Mouse (Mus musculus) cerebellum, postnatal 25 days (tissue): ENCODE data around the gene Nxph1.

Experiments used
- DNase-seq, 2 experiments: peaks; one replicate each; pipeline ENCODE4 v3.0.0; 2021; ENCODE audit warnings: mixed read lengths in 2 of 2

Nxph1 gene

GRCm38 (mm10) chr6:8970576-8970975 lies 22.3 kb downstream of the Nxph1 start:
- no peak for DNase-seq

- no peak for DNase-seq
These were observed 31.1 kb downstream of the Nxph1 start for GRCm38 (mm10) chr6:8979237-8979871.

DNA sequence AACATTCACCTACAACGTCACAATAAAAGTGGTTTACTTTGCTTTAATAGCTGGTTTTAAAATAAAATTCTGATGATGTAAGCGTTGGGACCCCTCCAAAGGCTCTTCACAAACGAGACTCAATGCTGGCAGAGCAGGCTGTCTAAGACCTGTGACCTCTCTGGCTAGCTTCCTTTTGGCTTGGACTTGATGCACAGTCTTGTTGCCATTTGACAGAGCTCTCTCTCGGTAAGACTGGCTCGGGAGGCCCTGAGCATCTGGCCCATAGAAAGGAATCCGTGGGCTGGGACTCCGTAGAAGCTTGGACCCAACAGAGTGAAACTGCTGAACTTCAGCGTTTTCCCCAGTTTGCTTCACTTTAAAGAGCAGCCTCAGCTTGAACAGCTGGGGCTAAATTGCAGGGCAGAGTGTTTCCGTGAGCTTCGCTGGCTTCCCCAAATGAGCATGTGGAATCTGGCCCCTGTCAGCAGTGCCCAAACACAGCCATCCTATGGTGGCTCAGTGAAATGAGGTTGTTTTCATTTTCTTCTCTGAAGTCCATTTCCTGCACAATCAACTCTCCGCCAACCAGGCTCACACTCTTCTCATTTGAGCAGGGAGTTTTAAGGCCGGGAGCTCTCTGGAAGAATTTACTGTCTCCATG lies 48.2 kb downstream of the Nxph1 start:
- DNase-seq: peak; percentile 4 to 9

GRCm38 (mm10) chr6:8997326-8997725 lies 49.1 kb downstream of the Nxph1 start:
- DNase-seq: no peak

DNA sequence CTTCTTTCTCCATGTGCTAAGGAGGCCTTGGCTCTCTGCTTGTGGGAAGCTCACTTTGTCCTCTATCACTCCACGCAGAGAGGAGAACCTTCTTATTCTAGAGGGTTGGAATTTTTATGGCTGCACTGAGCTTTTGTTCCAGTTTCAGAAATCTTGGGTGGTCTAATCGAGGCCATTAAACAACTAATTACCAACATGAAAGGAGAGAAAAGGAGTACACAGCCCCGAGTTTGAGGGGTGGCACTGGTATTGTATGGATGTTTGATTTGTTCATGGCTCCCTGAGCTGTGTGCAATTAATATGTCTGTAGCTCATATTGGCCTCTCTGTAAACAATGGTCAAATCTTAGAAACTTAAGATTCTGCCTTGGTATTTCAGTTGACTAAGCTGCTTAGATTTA lies 54.5 kb downstream of the Nxph1 start:
- no peak for DNase-seq

- DNase-seq: peak; percentile 14 to 43
These were observed 78.4 kb downstream of the Nxph1 start for GRCm38 (mm10) chr6:9026631-9027030.

DNA sequence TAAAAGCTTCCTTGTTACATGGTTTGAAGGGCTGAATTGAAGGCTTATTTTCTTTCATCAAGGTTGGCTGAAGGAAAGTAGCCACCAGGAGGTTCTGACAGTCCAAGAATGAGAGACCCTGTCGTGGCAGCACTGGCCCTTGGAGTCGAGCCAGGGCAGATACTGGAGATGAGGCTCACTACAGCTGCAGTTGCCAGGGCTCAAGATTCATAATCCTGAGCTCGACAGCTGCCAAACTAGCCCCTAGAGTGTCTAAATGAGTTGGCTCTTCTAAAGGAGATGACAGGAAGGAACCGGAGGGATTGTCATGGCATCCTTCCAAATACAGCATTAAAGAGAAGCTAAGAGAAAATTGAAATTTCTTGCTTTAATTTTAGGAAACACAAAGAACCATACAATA lies 78.9 kb downstream of the Nxph1 start:
- DNase-seq: peak; percentile 16 to 29

DNA sequence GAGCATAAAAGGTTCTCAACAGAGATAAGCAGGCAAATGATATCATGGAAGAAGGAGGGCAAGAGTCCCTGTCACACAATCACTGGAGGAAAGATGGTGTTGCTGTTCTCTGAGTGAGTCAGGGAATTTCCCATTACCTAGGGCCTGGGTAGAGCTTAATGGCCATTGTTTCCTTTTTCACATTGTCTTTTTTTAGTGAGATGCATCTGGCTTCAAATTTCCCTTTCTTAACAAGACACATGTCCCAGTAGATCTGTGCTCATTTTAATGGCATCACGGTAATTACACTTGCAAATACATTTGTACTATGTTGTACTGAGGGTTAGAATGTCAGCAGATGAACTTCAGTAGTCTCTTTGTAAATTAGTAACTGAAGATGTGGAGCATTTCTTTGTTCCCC lies 80.3 kb downstream of the Nxph1 start:
- DNase-seq: no peak

DNA sequence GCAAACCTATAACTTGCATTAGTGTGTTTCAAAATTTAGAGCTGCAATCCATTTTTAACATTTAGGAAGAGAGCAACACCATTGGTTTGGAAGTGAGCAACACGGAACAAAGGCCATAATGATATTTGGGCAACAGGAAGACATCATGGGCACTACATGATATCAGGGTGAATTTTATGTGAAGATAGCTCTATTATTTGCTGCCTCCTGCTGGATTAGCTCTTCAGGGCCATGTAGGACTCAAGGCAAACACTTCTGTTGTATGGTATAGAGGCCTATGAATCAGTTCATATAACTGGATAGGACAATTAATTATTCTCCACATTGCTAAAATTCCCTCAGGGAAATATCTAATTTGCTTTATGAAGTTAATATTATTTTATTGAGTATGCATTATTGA lies 91.1 kb downstream of the Nxph1 start:
- no peak for DNase-seq

DNA sequence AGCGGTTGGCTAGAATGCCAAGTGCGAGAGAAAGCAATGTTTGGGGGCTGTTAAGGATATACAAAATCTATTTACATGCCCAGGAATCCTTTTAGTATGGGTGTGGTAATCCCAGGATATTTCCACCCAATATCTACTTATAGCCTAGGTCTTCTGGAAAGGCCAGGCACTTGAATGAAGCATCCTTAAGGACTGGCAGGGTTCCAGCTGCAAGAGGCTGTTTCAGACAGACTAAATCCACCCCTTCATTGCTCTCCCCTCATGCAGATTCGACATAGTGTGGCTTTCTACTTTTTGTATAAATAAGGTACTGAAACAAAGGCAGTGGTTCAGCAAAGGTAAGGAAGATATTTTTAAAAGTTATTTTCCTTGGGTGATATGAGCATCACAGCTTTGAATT lies 92.8 kb downstream of the Nxph1 start:
- peak in 1 of 2 experiments; percentile 5 for DNase-seq

- peak in 1 of 2 experiments; percentile 9 for DNase-seq
These were observed 94.2 kb downstream of the Nxph1 start for GRCm38 (mm10) chr6:9042391-9042790.

GRCm38 (mm10) chr6:9046815-9047214 lies 98.6 kb downstream of the Nxph1 start:
- peak; percentile 37 to 53 for DNase-seq

GRCm38 (mm10) chr6:9061261-9062105 lies 113.3 kb downstream of the Nxph1 start:
- DNase-seq: no peak

- DNase-seq: no peak
These were observed 118.2 kb downstream of the Nxph1 start for GRCm38 (mm10) chr6:9066435-9066834.

DNA sequence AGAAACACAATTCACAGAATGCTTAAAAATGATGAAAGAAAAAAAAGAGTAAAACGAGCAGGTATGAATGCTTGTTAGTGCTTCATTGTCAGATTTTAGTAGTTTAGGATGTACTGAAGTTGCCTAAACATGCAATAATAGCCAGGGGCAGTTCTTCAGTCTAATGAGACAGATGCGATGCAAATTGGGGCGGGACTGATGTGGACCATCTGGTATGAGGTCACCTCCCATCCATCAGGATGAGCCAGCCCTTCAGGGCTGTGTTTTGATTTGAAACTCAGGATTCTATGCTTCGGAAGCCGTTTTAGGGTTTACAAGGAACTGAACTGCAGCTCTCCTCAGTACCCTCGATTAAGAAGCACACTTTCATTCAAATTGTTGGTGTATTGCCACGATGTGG lies 121.7 kb downstream of the Nxph1 start:
- no peak for DNase-seq

DNA sequence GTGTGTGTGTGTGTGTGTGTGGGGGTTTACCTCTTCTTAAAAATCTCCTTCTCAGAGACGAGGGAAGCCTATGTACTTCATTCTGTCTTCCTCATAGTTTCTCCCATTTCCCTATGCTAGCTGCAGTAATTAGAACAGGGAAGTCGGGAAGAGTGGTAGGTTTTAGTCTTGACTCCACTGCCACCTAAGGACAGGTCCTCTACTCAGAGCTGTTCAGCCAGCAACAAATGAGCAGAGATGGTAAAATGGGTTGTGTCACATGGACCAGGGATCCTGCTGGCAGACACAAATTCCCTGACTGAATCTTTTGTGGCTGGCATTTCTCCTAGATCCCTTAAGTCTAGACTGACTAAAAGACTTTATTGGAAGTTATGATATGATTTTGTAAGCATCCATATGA lies 128.2 kb downstream of the Nxph1 start:
- no peak for DNase-seq

DNA sequence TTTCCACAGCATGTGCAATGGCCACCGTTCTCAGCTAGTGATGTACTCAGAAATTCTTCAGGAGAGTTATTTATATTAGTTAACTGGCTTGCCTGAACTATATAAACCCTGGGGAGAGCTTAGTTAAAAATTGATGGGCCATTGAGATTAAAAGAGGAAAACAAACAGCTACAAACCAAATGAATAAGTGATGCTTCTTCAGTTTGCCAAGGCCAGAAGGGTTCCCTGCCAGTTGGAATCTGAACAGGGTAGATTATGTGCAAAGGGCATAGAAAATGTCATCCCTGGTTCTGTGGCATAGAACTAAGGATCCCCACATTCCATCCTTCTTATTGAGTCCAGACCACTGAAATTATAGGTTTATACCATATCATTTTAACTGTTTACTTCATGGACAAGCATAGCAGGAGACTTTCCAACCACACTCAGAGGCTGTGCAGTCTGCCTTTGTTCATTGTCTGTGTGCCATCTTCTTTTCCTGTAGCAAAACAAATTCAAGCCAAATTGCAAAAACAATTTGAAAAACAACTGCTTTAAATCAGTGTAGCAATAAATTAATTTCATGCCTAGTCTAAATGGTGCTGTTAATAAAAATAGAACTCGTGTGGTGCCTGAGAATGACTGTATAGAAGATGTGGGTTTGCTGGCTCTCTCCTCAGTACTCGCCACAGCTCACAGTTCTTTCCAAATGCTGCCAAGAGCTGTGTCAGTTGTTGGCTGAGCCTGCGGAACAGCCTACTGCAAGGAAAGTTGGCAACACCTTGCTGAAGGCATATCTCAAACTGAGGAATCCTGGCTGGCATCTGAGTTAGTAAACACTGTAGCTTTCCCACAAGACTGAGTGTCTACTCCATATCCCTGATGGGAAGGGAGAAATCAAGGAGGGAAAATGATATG lies 129.8 kb downstream of the Nxph1 start:
- peak; percentile 76 to 82 for DNase-seq

- peak; percentile 22 to 54 for DNase-seq
These were observed 135.6 kb downstream of the Nxph1 start for GRCm38 (mm10) chr6:9083851-9084250.

DNA sequence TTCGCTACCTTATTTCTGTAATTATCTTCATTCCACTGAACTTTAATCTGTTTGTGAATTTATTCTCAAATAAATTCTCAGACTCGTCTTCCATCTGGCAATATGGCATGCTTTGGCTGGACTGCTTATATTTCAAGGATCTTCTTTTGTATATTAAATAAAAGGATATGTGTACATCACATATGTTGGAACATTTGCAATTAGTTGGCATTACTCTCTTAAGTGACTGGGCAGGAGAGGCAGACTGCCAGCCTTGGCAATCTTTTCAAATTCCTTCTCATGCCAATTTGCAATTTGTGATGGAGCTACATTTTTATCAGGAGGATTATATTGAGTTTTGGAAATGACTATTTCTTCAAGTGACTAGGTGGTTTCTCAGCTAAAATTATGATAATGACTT lies 149.1 kb downstream of the Nxph1 start:
- peak; percentile 26 to 63 for DNase-seq

DNA sequence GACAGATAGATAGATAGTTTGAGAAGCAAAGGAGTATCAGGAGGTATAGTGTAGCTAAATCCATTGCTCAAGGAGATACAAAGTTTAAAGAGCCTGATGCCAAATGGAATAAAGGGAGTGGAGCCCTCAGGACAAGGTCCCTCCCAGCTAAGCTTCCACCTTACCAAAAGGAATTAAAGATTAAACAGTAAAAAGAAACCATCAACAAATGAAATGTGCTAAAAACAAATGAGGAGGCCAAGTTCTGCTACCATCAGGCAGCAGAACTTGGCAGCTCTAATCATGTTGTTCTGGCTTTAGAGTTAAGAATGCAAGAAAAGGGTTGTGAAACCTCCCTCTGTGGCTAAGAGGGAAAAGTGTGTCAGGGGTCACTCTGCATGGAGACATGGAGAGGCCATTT lies 159.1 kb downstream of the Nxph1 start:
- no peak for DNase-seq

DNA sequence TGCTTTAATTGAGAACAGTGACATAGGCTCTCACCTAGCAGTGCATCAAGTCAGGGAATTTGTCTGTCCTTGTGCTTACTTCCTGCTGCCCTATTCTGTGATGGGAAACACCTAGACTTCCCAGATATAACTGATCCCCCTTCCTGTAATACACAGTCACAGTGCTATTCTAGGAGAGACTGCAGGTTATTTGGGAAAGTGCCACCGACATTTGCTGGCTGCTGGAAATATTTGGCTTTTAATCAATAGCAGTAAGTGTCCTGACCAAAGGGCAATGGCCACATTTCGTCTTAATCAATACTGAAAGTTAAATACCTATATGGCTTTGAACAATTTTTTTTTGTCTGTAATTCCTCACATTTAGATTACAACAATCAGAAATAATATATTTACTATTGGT lies 170.9 kb downstream of the Nxph1 start:
- DNase-seq: no peak

- no peak for DNase-seq
These were observed 176.2 kb downstream of the Nxph1 start for GRCm38 (mm10) chr6:9124321-9124914.
